Comparison of ENCODE assay signal across 14 mouse cellular contexts in genomic region chr8:46317161-46317560, GRCm38 (mm10). TPM values are rescaled to one million over a fixed set of nuclear protein-coding genes. Genes with fewer than 3 reads are reported as not detected.
"Had no signal": no experiment of that assay in that cellular context is flagged by ENCODE, and none has a peak within 500 bp of the region (broad histone marks: within the 10 kb centered on the region; RNA-seq: fewer than 3 reads in every experiment).

No protein-coding gene starts in this region.

- H3K9ac ChIP-seq: intestine, embryonic 15.5 days; limb, embryonic 15.5 days; liver, embryonic 14.5 days; midbrain, embryonic 13.5 days; neural tube, embryonic 15.5 days had no signal

- ATAC-seq: intestine, embryonic 15.5 days; midbrain, embryonic 13.5 days had no signal

- DNase-seq: lung, adult 18-20 months; right cerebral cortex, adult 18-20 months; right cerebral cortex, postnatal 25 days; thymus, postnatal 4 days had no signal

- H3K4me3 ChIP-seq: intestine, embryonic 15.5 days; limb, embryonic 15.5 days; midbrain, embryonic 13.5 days; myocyte; neural tube, embryonic 15.5 days had no signal

- H3K27ac ChIP-seq: intestine, embryonic 15.5 days; limb, embryonic 15.5 days; liver, embryonic 14.5 days; midbrain, embryonic 13.5 days; neural tube, embryonic 15.5 days had no signal

- H3K4me2 ChIP-seq: intestine, embryonic 15.5 days; limb, embryonic 15.5 days; midbrain, embryonic 13.5 days; neural tube, embryonic 15.5 days had no signal

- H3K27me3 ChIP-seq: intestine, embryonic 15.5 days; limb, embryonic 15.5 days; midbrain, embryonic 13.5 days; neural tube, embryonic 15.5 days had no signal

- H3K9me3 ChIP-seq: intestine, embryonic 15.5 days; limb, embryonic 15.5 days; midbrain, embryonic 13.5 days; neural tube, embryonic 15.5 days had no signal

- H3K36me3 ChIP-seq: intestine, embryonic 15.5 days; limb, embryonic 15.5 days; midbrain, embryonic 13.5 days; neural tube, embryonic 15.5 days had no signal

- H3K4me1 ChIP-seq: intestine, embryonic 15.5 days; limb, embryonic 15.5 days; midbrain, embryonic 13.5 days; neural tube, embryonic 15.5 days had no signal

RNA-seq across cellular contexts. Expression of gene Helt, which starts 22.7 kb away (rescaled TPM):
- polyA plus RNA-seq: intestine, embryonic 15.5 days; limb, embryonic 11.5 days; limb, embryonic 15.5 days; liver, embryonic 14.5 days; lung, embryonic 16.5 days; myocyte; neural tube, embryonic 15.5 days; small intestine, adult 2 months; stomach, embryonic 16.5 days had no signal
